Mouse (Mus musculus) liver, adult 2 months (tissue): ENCODE measurements around the gene Gnl1. TPM values are rescaled to one million over a fixed set of nuclear protein-coding genes. Genes with fewer than 3 reads are reported as not detected.
"Not testable (repeated sequence)": the region's sequence is repeated elsewhere in the genome, so short reads cannot be mapped to it uniquely, and the experiment has no call there.

Source experiments
- DNase-seq: peaks from one replicate; pipeline ENCODE4 v3.0.0-alpha.2; 2011; ENCODE audit warnings: low read depth, low spot score; ENCODE audit errors: extremely low read depth
- H3K27ac ChIP-seq: fragments of 200-500 bp; replicated peaks from 2 replicates; pipeline ENCODE4 v1.5.1; 2012; ENCODE audit warnings: low read depth, mild to moderate bottlenecking, control low read depth, inconsistent platforms, low read length; ENCODE audit not compliant: insufficient read depth
- H3K27me3 ChIP-seq: fragments of 200-500 bp; 2 replicates; pipeline ENCODE4 v1.6.1; 2012; ENCODE audit warnings: mild to moderate bottlenecking, moderate library complexity, low read length, inconsistent platforms; ENCODE audit not compliant: control insufficient read depth, insufficient read depth
- H3K36me3 ChIP-seq: fragments of 200-500 bp; 2 replicates; pipeline ENCODE4 v1.6.1; 2012; ENCODE audit warnings: low read length, inconsistent platforms; ENCODE audit not compliant: control insufficient read depth, insufficient read depth
- H3K4me1 ChIP-seq: fragments of 200-500 bp; 2 replicates; pipeline ENCODE4 v1.6.1; 2011; ENCODE audit warnings: low read length; ENCODE audit not compliant: control insufficient read depth, insufficient read depth
- H3K4me3 ChIP-seq: fragments of 200-500 bp; 2 replicates; pipeline ENCODE4 v1.5.1; 2011; ENCODE audit warnings: low read depth, mild to moderate bottlenecking, control low read depth, low read length, moderate library complexity; ENCODE audit not compliant: insufficient read depth
- H3K79me2 ChIP-seq: fragments of 200-500 bp; 2 replicates; pipeline ENCODE4 v1.6.1; 2012; ENCODE audit warnings: inconsistent platforms, mild to moderate bottlenecking, low read length, moderate library complexity; ENCODE audit not compliant: control insufficient read depth, insufficient read depth
- H3K9ac ChIP-seq: fragments of 200-500 bp; 2 replicates; pipeline ENCODE4 v1.6.1; 2012; ENCODE audit warnings: low read depth, mild to moderate bottlenecking, control low read depth, inconsistent platforms, low read length
- CTCF ChIP-seq: fragments of 200-500 bp; IDR thresholded peaks from 2 replicates; pipeline ENCODE4 v1.5.1; 2011; ENCODE audit warnings: low read depth, low read length, control low read depth
- POLR2A ChIP-seq: fragments of 200-500 bp; IDR thresholded peaks from 2 replicates; pipeline ENCODE4 v1.6.1; 2011; ENCODE audit warnings: low read length, control low read depth; ENCODE audit not compliant: insufficient read depth; ENCODE audit errors: extremely low read depth
- WGBS: fragments of 180-500 bp; shearing (Covaris S2); methylation state at CpG from one replicate; pipeline ENCODE4 v1.1.7; 2018; 5-methylcytosine and 5-hydroxymethylcytosine counted together
- polyA plus RNA-seq: library from polyadenylated mRNA; depleted of rRNA; stranded (reverse); fragments of >200 nt; gene quantifications from 2 replicates; pipeline ENCODE4 v1.2.3, GENCODE M21; 2012
- total RNA-seq: library from RNA; depleted of rRNA; stranded (reverse); fragments of >200 nt; gene quantifications from 2 replicates; pipeline ENCODE4 v1.2.3, GENCODE M21; 2014

The Gnl1 gene
- total and polyA plus RNA-seq, 2 experiments: 8.4 to 8.8 TPM

GRCm38 (mm10) chr17:35939941-35940340 is 39.7 kb upstream of the Gnl1 start:
- WGBS: 63% methylated on average over 1 of the region's 1 CpGs
- H3K27ac ChIP-seq: no peak overlapping the region
- H3K27me3 ChIP-seq: no peaks in the 10 kb centered on the region
- H3K9ac ChIP-seq: no peak overlapping the region
- H3K36me3 ChIP-seq: no peaks in the 10 kb centered on the region
- no peak overlapping the region for H3K4me3 ChIP-seq
- TF ChIP-seq CTCF (no peak), POLR2A (no peak)
- no peaks in the 10 kb centered on the region for H3K79me2 ChIP-seq
- no peaks in the 10 kb centered on the region for H3K4me1 ChIP-seq
- no peak for DNase-seq

GRCm38 (mm10) chr17:35950946-35951345 is 28.7 kb upstream of the Gnl1 start:
- not testable (repeated sequence) for H3K27ac ChIP-seq, H3K36me3 ChIP-seq, H3K27me3 ChIP-seq, H3K9ac ChIP-seq, H3K79me2 ChIP-seq, H3K4me3 ChIP-seq, H3K4me1 ChIP-seq, DNase-seq

GRCm38 (mm10) chr17:35952559-35952958 is 27.1 kb upstream of the Gnl1 start:
- 87% methylated on average over 3 of the region's 3 CpGs for WGBS
- not testable (repeated sequence) for H3K4me1 ChIP-seq, H3K4me3 ChIP-seq, H3K27me3 ChIP-seq, H3K79me2 ChIP-seq, H3K27ac ChIP-seq, H3K9ac ChIP-seq, DNase-seq, H3K36me3 ChIP-seq

GRCm38 (mm10) chr17:35954665-35955064 is 25.0 kb upstream of the Gnl1 start:
- no peak overlapping the region for H3K4me3 ChIP-seq
- peaks cover 15% of the 10 kb centered on the region for H3K36me3 ChIP-seq
- H3K27ac ChIP-seq: no peak overlapping the region
- H3K79me2 ChIP-seq: no peaks in the 10 kb centered on the region
- 84% methylated on average over 8 of the region's 8 CpGs for WGBS
- no peaks in the 10 kb centered on the region for H3K4me1 ChIP-seq
- no peaks in the 10 kb centered on the region for H3K27me3 ChIP-seq
- H3K9ac ChIP-seq: no peak overlapping the region
- DNase-seq: no peak
- TF ChIP-seq CTCF (no peak), POLR2A (no peak)

GRCm38 (mm10) chr17:35958533-35959223 is 21.0 kb upstream of the Gnl1 start:
- WGBS: 94% methylated on average over 15 of the region's 15 CpGs
- TF ChIP-seq CTCF (no peak), POLR2A (no peak)
- peaks cover 35% of the 10 kb centered on the region for H3K36me3 ChIP-seq
- H3K79me2 ChIP-seq: no peaks in the 10 kb centered on the region
- H3K9ac ChIP-seq: no peak overlapping the region
- H3K27ac ChIP-seq: no peak overlapping the region
- H3K4me3 ChIP-seq: no peak overlapping the region
- no peaks in the 10 kb centered on the region for H3K4me1 ChIP-seq
- H3K27me3 ChIP-seq: no peaks in the 10 kb centered on the region
- DNase-seq: no peak

- 89% methylated on average over 10 of the region's 10 CpGs for WGBS
- TF ChIP-seq CTCF (no peak), POLR2A (no peak)
These were observed 16.4 kb upstream of the Gnl1 start for GRCm38 (mm10) chr17:35963279-35963678.

More at GRCm38 (mm10) chr17:35963279-35963678, 16.4 kb upstream of the Gnl1 start:
- Histone ChIP-seq H3K36me3 (peaks cover 32% of the 10 kb centered on the region), H3K9ac (no peak overlapping the region), H3K4me1 (peaks cover 5% of the 10 kb centered on the region; the same call in 1 of the 2 replicates), H3K27ac (no peak overlapping the region), H3K27me3 (no peaks in the 10 kb centered on the region), H3K79me2 (peaks cover 4% of the 10 kb centered on the region; the same call in 1 of the 2 replicates), H3K4me3 (no peak overlapping the region)
- DNase-seq: no peak
